Mouse (Mus musculus) hindbrain, postnatal 0 days (tissue): Measurements from ENCODE around the gene Grm7. TPM values are rescaled to one million over a fixed set of nuclear protein-coding genes. Genes with fewer than 3 reads are reported as not detected.

Source experiments
- ATAC-seq: fragments of 200-750 bp; cut with Nextera tagmentation; 2 replicates; pipeline ENCODE4 v1.8.0; 2017; ENCODE audit warnings: mild to moderate bottlenecking, moderate TSS enrichment, moderate library complexity
- DNase-seq: peaks from one replicate; pipeline ENCODE4 v3.0.0-alpha.2; 2015; ENCODE audit warnings: low spot score
- H3K27ac ChIP-seq: fragments of 300-500 bp; sonication (generic); 2 replicates; pipeline ENCODE4 v1.5.1; 2014; ENCODE audit warnings: mild to moderate bottlenecking
- H3K27me3 ChIP-seq: fragments of 300-500 bp; sonication (generic); 2 replicates; pipeline ENCODE4 v1.6.1; 2014; ENCODE audit warnings: low read length, mixed read lengths; ENCODE audit not compliant: insufficient read depth
- H3K36me3 ChIP-seq: fragments of 300-500 bp; sonication (generic); 2 replicates; pipeline ENCODE4 v1.6.1; 2014; ENCODE audit warnings: low read length, mixed read lengths; ENCODE audit not compliant: insufficient read depth
- H3K4me1 ChIP-seq: fragments of 300-500 bp; sonication (generic); 2 replicates; pipeline ENCODE4 v1.6.1; 2014; ENCODE audit warnings: antibody characterized with exemption, low read length, mixed read lengths; ENCODE audit not compliant: insufficient read depth
- H3K4me2 ChIP-seq: fragments of 300-500 bp; sonication (generic); 2 replicates; pipeline ENCODE4 v1.6.1; 2014; ENCODE audit warnings: low read depth, mild to moderate bottlenecking, low read length, moderate library complexity, mixed read lengths
- H3K4me3 ChIP-seq: fragments of 300-500 bp; sonication (generic); 2 replicates; pipeline ENCODE4 v1.5.1; 2014; ENCODE audit warnings: low read length
- H3K9ac ChIP-seq: fragments of 300-500 bp; sonication (generic); replicated peaks from 2 replicates; pipeline ENCODE4 v1.6.1; 2014; ENCODE audit warnings: mild to moderate bottlenecking, low read length, moderate library complexity, mixed read lengths
- H3K9me3 ChIP-seq: fragments of 300-500 bp; sonication (generic); 2 replicates; pipeline ENCODE4 v1.6.1; 2016; ENCODE audit warnings: low read length, mixed read lengths
- CTCF ChIP-seq: IDR thresholded peaks from 2 replicates; pipeline ENCODE4 v1.5.1; 2016; ENCODE audit warnings: antibody characterized with exemption, control low read depth, low read depth
- WGBS: fragments of 180-500 bp; shearing (Covaris S2); extraction: QIAGEN DNeasy Blood & Tissue Kit; methylation state at CpG from one replicate; pipeline ENCODE4 v1.1.7; 2014; 5-methylcytosine and 5-hydroxymethylcytosine counted together
- polyA plus RNA-seq: library from polyadenylated mRNA; unstranded; fragments of >200 nt; fragmentation: Nextera tagmentation; extraction: Ambion mirVana; gene quantifications from 2 replicates; pipeline ENCODE4 v1.2.1, GENCODE M21; 2015
- total RNA-seq: library from RNA; depleted of rRNA; stranded (reverse); fragments of >200 nt; gene quantifications from 2 replicates; pipeline ENCODE4 v1.2.3, GENCODE M21; 2014

Gene Grm7
- total and polyA plus RNA-seq, 2 experiments from 2014 or later: 25.9 to 57.6 TPM

- 20% methylated on average over 4 of the region's 4 CpGs for WGBS
- H3K4me2 ChIP-seq: no peak overlapping the region
- H3K9me3 ChIP-seq: no peaks in the 10 kb centered on the region
- H3K4me3 ChIP-seq: no peak overlapping the region
- H3K36me3 ChIP-seq: no peaks in the 10 kb centered on the region
- no peak for TF ChIP-seq CTCF
- H3K9ac ChIP-seq: no peak overlapping the region
- ATAC-seq (no peak), DNase-seq (peak; percentile 16)
- H3K27me3 ChIP-seq: no peaks in the 10 kb centered on the region
- H3K4me1 ChIP-seq: peaks cover 14% of the 10 kb centered on the region
- H3K27ac ChIP-seq: peak overlapping the region; percentile 56; the same call in 1 of the 2 replicates
Observed at GRCm38 (mm10) chr6:111371581-111372349, 726.4 kb downstream of the Grm7 start.

GRCm38 (mm10) chr6:111372626-111373380, 727.4 kb downstream of the Grm7 start:
- Histone ChIP-seq H3K27me3 (no peaks in the 10 kb centered on the region), H3K36me3 (no peaks in the 10 kb centered on the region), H3K4me2 (no peak overlapping the region), H3K27ac (peak overlapping the region; percentile 56), H3K4me1 (peaks cover 14% of the 10 kb centered on the region), H3K9ac (no peak overlapping the region), H3K4me3 (no peak overlapping the region), H3K9me3 (no peaks in the 10 kb centered on the region)
- no peak for TF ChIP-seq CTCF
- 20% methylated on average over 11 of the region's 11 CpGs for WGBS
- peak; percentile 89 for ATAC-seq
- DNase-seq: peak; percentile 81

GRCm38 (mm10) chr6:111380710-111381109, 735.3 kb downstream of the Grm7 start:
- peak; percentile 6 for DNase-seq
- Histone ChIP-seq H3K4me1 (no peaks in the 10 kb centered on the region), H3K27ac (no peak overlapping the region), H3K36me3 (no peaks in the 10 kb centered on the region), H3K9ac (no peak overlapping the region), H3K27me3 (no peaks in the 10 kb centered on the region), H3K4me2 (no peak overlapping the region), H3K4me3 (no peak overlapping the region), H3K9me3 (no peaks in the 10 kb centered on the region)
- no peak for TF ChIP-seq CTCF
- 46% methylated on average over 2 of the region's 2 CpGs for WGBS
- ATAC-seq: no peak

- DNase-seq: no peak
- H3K9me3 ChIP-seq: no peaks in the 10 kb centered on the region
- H3K27me3 ChIP-seq: no peaks in the 10 kb centered on the region
- no peak overlapping the region for H3K4me2 ChIP-seq
- no peak overlapping the region for H3K4me3 ChIP-seq
- no peaks in the 10 kb centered on the region for H3K36me3 ChIP-seq
- 87% methylated on average over 8 of the region's 8 CpGs for WGBS
- no peaks in the 10 kb centered on the region for H3K4me1 ChIP-seq
- no peak for ATAC-seq
- H3K9ac ChIP-seq: no peak overlapping the region
- TF ChIP-seq CTCF: no peak
- no peak overlapping the region for H3K27ac ChIP-seq
Observed at GRCm38 (mm10) chr6:111408750-111409149, 763.4 kb downstream of the Grm7 start.

GRCm38 (mm10) chr6:111424737-111425136, 779.4 kb downstream of the Grm7 start:
- H3K27me3 ChIP-seq: no peaks in the 10 kb centered on the region
- H3K4me1 ChIP-seq: no peaks in the 10 kb centered on the region
- no peak overlapping the region for H3K4me2 ChIP-seq
- TF ChIP-seq CTCF: no peak
- 47% methylated on average over 1 of the region's 1 CpGs for WGBS
- H3K9ac ChIP-seq: no peak overlapping the region
- H3K27ac ChIP-seq: no peak overlapping the region
- H3K4me3 ChIP-seq: no peak overlapping the region
- no peaks in the 10 kb centered on the region for H3K36me3 ChIP-seq
- ATAC-seq: 0 out of 2 replicates have a peak, but pooled peaks have one; percentile 76
- peak; percentile 64 for DNase-seq
- no peaks in the 10 kb centered on the region for H3K9me3 ChIP-seq

- no peak overlapping the region for H3K4me2 ChIP-seq
- H3K27ac ChIP-seq: no peak overlapping the region
- no peak overlapping the region for H3K4me3 ChIP-seq
- DNase-seq (no peak), ATAC-seq (no peak)
- H3K4me1 ChIP-seq: no peaks in the 10 kb centered on the region
- no peak for TF ChIP-seq CTCF
- H3K27me3 ChIP-seq: no peaks in the 10 kb centered on the region
- H3K9me3 ChIP-seq: no peaks in the 10 kb centered on the region
- H3K36me3 ChIP-seq: no peaks in the 10 kb centered on the region
- 80% methylated on average over 2 of the region's 2 CpGs for WGBS
- H3K9ac ChIP-seq: no peak overlapping the region
Observed at GRCm38 (mm10) chr6:111446228-111446627, 800.8 kb downstream of the Grm7 start.

GRCm38 (mm10) chr6:111447851-111448250, 802.5 kb downstream of the Grm7 start:
- ATAC-seq (no peak), DNase-seq (no peak)
- no peaks in the 10 kb centered on the region for H3K9me3 ChIP-seq
- H3K27me3 ChIP-seq: no peaks in the 10 kb centered on the region
- H3K4me3 ChIP-seq: no peak overlapping the region
- H3K4me1 ChIP-seq: no peaks in the 10 kb centered on the region
- H3K36me3 ChIP-seq: no peaks in the 10 kb centered on the region
- no peak overlapping the region for H3K9ac ChIP-seq
- no peak overlapping the region for H3K4me2 ChIP-seq
- no peak overlapping the region for H3K27ac ChIP-seq
- TF ChIP-seq CTCF: no peak
